In genomic region chr15:85200446-85201289, GRCm38 (mm10) we compare ENCODE assay signal across 8 mouse cellular contexts. TPM values are rescaled to one million over a fixed set of nuclear protein-coding genes. Genes with fewer than 3 reads are reported as not detected.
DNase-seq lines count a peak whose midpoint lies in the region; ATAC-seq and TF ChIP-seq lines count a peak whose summit lies in the region.

No protein-coding gene starts in this region.

- H3K9me3 ChIP-seq in forebrain, embryonic 15.5 days, result no peaks in the 10 kb centered on the region
- no peaks in the 10 kb centered on the region for H3K9me3 ChIP-seq in midbrain, postnatal 0 days (ENCODE audit: low read length)
- H3K9me3 ChIP-seq in liver, embryonic 12.5 days (replicated peaks), result no peaks in the 10 kb centered on the region

- H3K27me3 ChIP-seq in forebrain, embryonic 15.5 days, result no peaks in the 10 kb centered on the region
- no peaks in the 10 kb centered on the region for H3K27me3 ChIP-seq in midbrain, postnatal 0 days (ENCODE audit: insufficient read depth, low read length)
- peaks cover 34% of the 10 kb centered on the region for H3K27me3 ChIP-seq in liver, embryonic 12.5 days (replicated peaks)

- no peak overlapping the region for H3K4me3 ChIP-seq in forebrain, embryonic 15.5 days
- H3K4me3 ChIP-seq in layer of hippocampus, adult 2 months, result no peak overlapping the region
- H3K4me3 ChIP-seq in midbrain, postnatal 0 days (ENCODE audit: low read depth, low read length), result no peak overlapping the region
- no peak overlapping the region for H3K4me3 ChIP-seq in liver, embryonic 12.5 days

- TF ChIP-seq CTCF in layer of hippocampus, adult 2 months (conservative IDR thresholded peaks at IDR 0.05), result no peak
- TF ChIP-seq CTCF in midbrain, postnatal 0 days (IDR thresholded peaks at IDR 0.05), result no peak

- peak; percentile 44 for DNase-seq in layer of hippocampus, adult 11-12 months (ENCODE audit: low spot score)
- no peak for DNase-seq in layer of hippocampus, postnatal 25 days (ENCODE audit: extremely low spot score in 1 of 2, low spot score in 1 of 2)
- peak; percentile 46 to 61 for DNase-seq in layer of hippocampus, adult 2 months (ENCODE audit: low spot score in 2 of 2)
- peak; percentile 62 for DNase-seq in midbrain, postnatal 0 days (ENCODE audit: low spot score)
- DNase-seq in ovary, postnatal 14 days (ENCODE audit: low spot score), result no peak
- no peak for DNase-seq in thymus, postnatal 4 days

- no peak for ATAC-seq in forebrain, embryonic 15.5 days (replicated peaks)
- no peak for ATAC-seq in midbrain, postnatal 0 days (ENCODE audit: low FRiP score)
- ATAC-seq in liver, embryonic 12.5 days, result no peak

- no peak overlapping the region for H3K4me2 ChIP-seq in forebrain, embryonic 15.5 days (replicated peaks)
- no peak overlapping the region for H3K4me2 ChIP-seq in midbrain, postnatal 0 days (ENCODE audit: low read depth, low read length, poor library complexity, severe bottlenecking)
- H3K4me2 ChIP-seq in liver, embryonic 12.5 days, result no peak overlapping the region

- WGBS in forebrain, embryonic 15.5 days, result 45% methylated on average over 14 of the region's 14 CpGs
- 33% methylated on average over 14 of the region's 14 CpGs for WGBS in midbrain, postnatal 0 days
- WGBS in liver, embryonic 12.5 days (ENCODE audit: insufficient replicate concordance), result 31% methylated on average over 14 of the region's 14 CpGs

- no peak overlapping the region for H3K9ac ChIP-seq in forebrain, embryonic 15.5 days (replicated peaks)
- no peak overlapping the region for H3K9ac ChIP-seq in midbrain, postnatal 0 days (replicated peaks; ENCODE audit: low read length, poor library complexity, severe bottlenecking)
- H3K9ac ChIP-seq in liver, embryonic 12.5 days, result no peak overlapping the region

- peaks cover 13% of the 10 kb centered on the region for H3K4me1 ChIP-seq in forebrain, embryonic 15.5 days
- no peaks in the 10 kb centered on the region for H3K4me1 ChIP-seq in midbrain, postnatal 0 days (ENCODE audit: insufficient read depth, low read length)
- peaks cover under 1% of the 10 kb centered on the region; the same call in 1 of the 2 replicates for H3K4me1 ChIP-seq in liver, embryonic 12.5 days

- H3K27ac ChIP-seq in forebrain, embryonic 15.5 days (replicated peaks), result peak overlapping the region; percentile 42; the same call in 1 of the 2 replicates
- H3K27ac ChIP-seq in layer of hippocampus, adult 2 months, result peak overlapping the region; percentile 68
- no peak overlapping the region for H3K27ac ChIP-seq in midbrain, postnatal 0 days (ENCODE audit: low read depth, low read length)
- no peak overlapping the region for H3K27ac ChIP-seq in liver, embryonic 12.5 days

- no peaks in the 10 kb centered on the region for H3K36me3 ChIP-seq in forebrain, embryonic 15.5 days
- no peaks in the 10 kb centered on the region for H3K36me3 ChIP-seq in midbrain, postnatal 0 days (ENCODE audit: insufficient read depth, low read length)
- no peaks in the 10 kb centered on the region for H3K36me3 ChIP-seq in liver, embryonic 12.5 days

RNA-seq across cellular contexts. Expression of gene Fbln1, which starts 5.1 kb away (rescaled TPM):
- total RNA-seq in layer of hippocampus, postnatal 25 days (2021), result 10 to 100 TPM; 11.3 to 13.5 TPM
- polyA plus RNA-seq in forebrain, embryonic 15.5 days (2015; fragmentation: Nextera tagmentation; extraction: Ambion mirVana), result 47.0 and 47.4 TPM in 2 replicates
- 10 to 100 TPM; 13.4 to 13.8 TPM for total RNA-seq in layer of hippocampus, adult 2 months (2021)
- total RNA-seq in midbrain, postnatal 0 days (2014; rRNA removed), result 57.8 and 64.5 TPM in 2 replicates
- 46.2 and 48.5 TPM in 2 replicates for polyA plus RNA-seq in midbrain, postnatal 0 days (2015; fragmentation: Nextera tagmentation; extraction: Ambion mirVana)
- 18.1 and 19.5 TPM in 2 replicates for polyA plus RNA-seq in liver, embryonic 12.5 days (2016; fragmentation: Nextera tagmentation; extraction: Ambion mirVana)

Comparison
In these comparisons a context has a peak if more than half of its experiments do, and no peak if none do; other contexts are left out.
1. DNase-seq: peak in layer of hippocampus, adult 11-12 months (single experiment), layer of hippocampus, adult 2 months (2 of 2) and midbrain, postnatal 0 days (single experiment); none in layer of hippocampus, postnatal 25 days (0 of 2), ovary, postnatal 14 days (single experiment) and thymus, postnatal 4 days (single experiment).
2. H3K27ac ChIP-seq: peak in forebrain, embryonic 15.5 days (single experiment) and layer of hippocampus, adult 2 months (single experiment); none in midbrain, postnatal 0 days (single experiment) and liver, embryonic 12.5 days (single experiment).